Mouse (Mus musculus): Measurements from ENCODE around the gene Zfhx3. TPM values are rescaled to one million over a fixed set of nuclear protein-coding genes. Genes with fewer than 3 reads are reported as not detected.

The Zfhx3 gene
- polyA plus RNA-seq, 1 experiment from 2014 or later = 44.7 TPM

DNA sequence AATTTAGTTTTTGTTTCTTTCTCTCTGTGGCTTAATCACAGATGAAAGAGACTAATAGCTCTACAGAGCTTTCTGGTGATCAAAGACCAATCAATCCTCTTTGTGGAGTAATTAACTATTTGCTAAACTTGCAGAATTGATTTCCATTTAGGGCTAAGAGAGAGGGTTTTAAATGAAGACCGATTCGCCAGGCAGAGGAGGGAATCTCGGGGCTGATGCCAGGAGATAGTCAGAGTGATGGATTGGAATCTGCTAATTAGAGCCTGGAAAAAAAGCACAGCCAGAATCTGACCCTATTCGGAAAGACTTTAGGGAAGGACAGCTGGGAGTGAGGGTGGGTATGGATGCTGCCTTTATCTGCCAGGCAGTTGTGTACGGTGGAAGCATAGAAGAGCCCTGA is 490.9 kb downstream of the Zfhx3 start:
- WGBS = 24% methylated on average over 5 of the region's 5 CpGs
- Histone ChIP-seq H3K4me2 (ENCODE audit: low read length) (no peak overlapping the region), H3K4me3 (ENCODE audit: low read depth, low read length) (no peak overlapping the region), H3K9ac (ENCODE audit: low read depth, low read length) (no peak overlapping the region), H3K27ac (ENCODE audit: low read length) (no peak overlapping the region), H3K4me1 (ENCODE audit: control insufficient read depth, insufficient read depth, low read length) (0 out of 2 replicates have a peak, but pooled peaks cover 4% of the 10 kb centered on the region), H3K9me3 (replicated peaks; ENCODE audit: control insufficient read depth, low read length, poor library complexity, severe bottlenecking) (no peaks in the 10 kb centered on the region), H3K36me3 (ENCODE audit: control insufficient read depth, insufficient read depth, low read length) (no peaks in the 10 kb centered on the region), H3K27me3 (ENCODE audit: control insufficient read depth, insufficient read depth, low read depth, low read length) (no peaks in the 10 kb centered on the region)
- ATAC-seq = no peak

- no peak overlapping the region for H3K9ac ChIP-seq (ENCODE audit: low read depth, low read length)
- H3K4me3 ChIP-seq (ENCODE audit: low read depth, low read length) = no peak overlapping the region
- 87% methylated on average over 4 of the region's 4 CpGs for WGBS
- H3K36me3 ChIP-seq (ENCODE audit: control insufficient read depth, insufficient read depth, low read length) = no peaks in the 10 kb centered on the region
- H3K27me3 ChIP-seq (ENCODE audit: control insufficient read depth, insufficient read depth, low read depth, low read length) = no peaks in the 10 kb centered on the region
- no peak overlapping the region for H3K4me2 ChIP-seq (ENCODE audit: low read length)
- no peak overlapping the region for H3K27ac ChIP-seq (ENCODE audit: low read length)
- 0 out of 2 replicates have a peak, but pooled peaks cover 4% of the 10 kb centered on the region for H3K4me1 ChIP-seq (ENCODE audit: control insufficient read depth, insufficient read depth, low read length)
- ATAC-seq = no peak
- H3K9me3 ChIP-seq (replicated peaks; ENCODE audit: control insufficient read depth, low read length, poor library complexity, severe bottlenecking) = no peaks in the 10 kb centered on the region
Measured at GRCm38 (mm10) chr8:108434510-108434909, 492.1 kb downstream of the Zfhx3 start.

GRCm38 (mm10) chr8:108436336-108436735 is 493.9 kb downstream of the Zfhx3 start:
- H3K4me2 ChIP-seq (ENCODE audit: low read length) = no peak overlapping the region
- H3K27ac ChIP-seq (ENCODE audit: low read length) = no peak overlapping the region; the same call in 1 of the 2 replicates
- H3K36me3 ChIP-seq (ENCODE audit: control insufficient read depth, insufficient read depth, low read length) = no peaks in the 10 kb centered on the region
- H3K4me3 ChIP-seq (ENCODE audit: low read depth, low read length) = no peak overlapping the region
- WGBS = 34% methylated on average over 12 of the region's 12 CpGs
- H3K4me1 ChIP-seq (ENCODE audit: control insufficient read depth, insufficient read depth, low read length) = 0 out of 2 replicates have a peak, but pooled peaks cover 4% of the 10 kb centered on the region
- no peak overlapping the region for H3K9ac ChIP-seq (ENCODE audit: low read depth, low read length)
- ATAC-seq = no peak
- no peaks in the 10 kb centered on the region for H3K27me3 ChIP-seq (ENCODE audit: control insufficient read depth, insufficient read depth, low read depth, low read length)
- no peaks in the 10 kb centered on the region for H3K9me3 ChIP-seq (replicated peaks; ENCODE audit: control insufficient read depth, low read length, poor library complexity, severe bottlenecking)

- no peak for ATAC-seq
- H3K36me3 ChIP-seq (ENCODE audit: control insufficient read depth, insufficient read depth, low read length) = no peaks in the 10 kb centered on the region
- no peaks in the 10 kb centered on the region for H3K9me3 ChIP-seq (replicated peaks; ENCODE audit: control insufficient read depth, low read length, poor library complexity, severe bottlenecking)
- 62% methylated on average over 13 of the region's 13 CpGs for WGBS
- H3K27ac ChIP-seq (ENCODE audit: low read length) = no peak overlapping the region
- no peak overlapping the region for H3K4me3 ChIP-seq (ENCODE audit: low read depth, low read length)
- H3K9ac ChIP-seq (ENCODE audit: low read depth, low read length) = no peak overlapping the region
- H3K4me1 ChIP-seq (ENCODE audit: control insufficient read depth, insufficient read depth, low read length) = 0 out of 2 replicates have a peak, but pooled peaks cover 4% of the 10 kb centered on the region
- H3K27me3 ChIP-seq (ENCODE audit: control insufficient read depth, insufficient read depth, low read depth, low read length) = no peaks in the 10 kb centered on the region
- H3K4me2 ChIP-seq (ENCODE audit: low read length) = no peak overlapping the region
Measured at GRCm38 (mm10) chr8:108437316-108437830, 494.9 kb downstream of the Zfhx3 start.

DNA sequence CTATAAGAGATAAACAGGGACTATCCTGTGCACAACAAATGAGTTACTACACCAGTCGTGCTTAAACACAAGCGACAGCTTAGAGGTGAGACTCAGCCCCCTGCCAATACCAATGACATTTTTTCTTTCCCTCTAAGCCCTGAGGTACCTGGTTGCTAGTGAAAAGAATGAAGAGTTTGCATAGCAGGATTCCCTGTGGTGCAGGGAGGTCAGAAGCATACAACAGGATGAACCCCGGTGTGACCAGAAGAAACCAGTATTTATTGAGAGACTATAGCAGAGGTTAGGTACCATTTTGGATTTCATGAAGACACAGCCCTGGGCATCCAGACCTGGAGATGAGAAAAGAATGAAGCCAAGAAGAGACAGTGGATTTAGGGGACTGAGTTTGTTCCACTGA is 498.0 kb downstream of the Zfhx3 start:
- Histone ChIP-seq H3K4me1 (ENCODE audit: control insufficient read depth, insufficient read depth, low read length) (0 out of 2 replicates have a peak, but pooled peaks cover 4% of the 10 kb centered on the region), H3K36me3 (ENCODE audit: control insufficient read depth, insufficient read depth, low read length) (no peaks in the 10 kb centered on the region), H3K27ac (ENCODE audit: low read length) (no peak overlapping the region), H3K9me3 (replicated peaks; ENCODE audit: control insufficient read depth, low read length, poor library complexity, severe bottlenecking) (no peaks in the 10 kb centered on the region), H3K27me3 (ENCODE audit: control insufficient read depth, insufficient read depth, low read depth, low read length) (no peaks in the 10 kb centered on the region), H3K4me2 (ENCODE audit: low read length) (no peak overlapping the region), H3K9ac (ENCODE audit: low read depth, low read length) (no peak overlapping the region), H3K4me3 (ENCODE audit: low read depth, low read length) (no peak overlapping the region)
- WGBS = 70% methylated on average over 3 of the region's 3 CpGs
- ATAC-seq = no peak

- no peak overlapping the region for H3K9ac ChIP-seq (ENCODE audit: low read depth, low read length)
- no peak overlapping the region for H3K4me2 ChIP-seq (ENCODE audit: low read length)
- H3K36me3 ChIP-seq (ENCODE audit: control insufficient read depth, insufficient read depth, low read length) = no peaks in the 10 kb centered on the region
- 11% methylated on average over 8 of the region's 8 CpGs for WGBS
- no peak for ATAC-seq
- no peaks in the 10 kb centered on the region for H3K27me3 ChIP-seq (ENCODE audit: control insufficient read depth, insufficient read depth, low read depth, low read length)
- no peak overlapping the region for H3K27ac ChIP-seq (ENCODE audit: low read length)
- H3K4me1 ChIP-seq (ENCODE audit: control insufficient read depth, insufficient read depth, low read length) = peaks cover 12% of the 10 kb centered on the region
- no peaks in the 10 kb centered on the region for H3K9me3 ChIP-seq (replicated peaks; ENCODE audit: control insufficient read depth, low read length, poor library complexity, severe bottlenecking)
- no peak overlapping the region for H3K4me3 ChIP-seq (ENCODE audit: low read depth, low read length)
Measured at GRCm38 (mm10) chr8:108450847-108451246, 508.4 kb downstream of the Zfhx3 start.

DNA sequence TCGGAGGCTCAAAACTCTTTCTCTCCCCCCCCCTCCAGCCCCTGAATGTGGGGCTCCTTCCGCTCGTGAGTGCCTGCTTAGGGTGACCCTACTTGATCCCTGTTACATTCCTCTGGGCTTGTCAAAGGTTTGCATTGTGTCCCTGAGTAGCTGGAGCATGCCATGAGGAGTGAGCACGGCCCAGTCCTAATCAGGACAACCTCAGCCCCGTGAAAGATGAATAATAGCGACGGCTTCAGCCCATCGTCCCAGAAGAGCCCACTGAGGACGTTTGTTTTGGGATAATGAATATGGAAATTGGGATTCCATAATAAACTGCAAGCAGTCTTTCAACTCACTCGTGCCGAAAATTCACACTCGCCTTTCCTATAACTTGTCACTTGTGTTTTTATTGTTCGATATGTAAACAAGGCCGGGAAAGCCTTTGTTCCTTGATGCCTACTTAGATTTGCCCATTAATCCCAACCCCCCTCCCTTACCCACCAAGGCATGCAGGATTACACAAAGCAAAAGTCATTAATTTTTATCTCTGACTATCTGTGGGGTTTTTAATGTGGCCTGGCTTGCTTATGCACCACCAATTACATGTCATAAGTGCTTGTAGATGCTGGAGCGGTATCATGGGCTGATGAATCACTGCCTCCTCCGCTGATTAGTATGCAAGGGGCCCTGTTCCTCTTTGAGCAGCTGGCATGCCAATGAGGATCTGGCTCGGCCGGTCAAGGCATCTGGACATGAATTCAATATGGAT is 512.3 kb downstream of the Zfhx3 start:
- 12% methylated on average over 18 of the region's 18 CpGs for WGBS
- peak; percentile 73; the same call in 1 of the 2 replicates for ATAC-seq
- H3K27ac ChIP-seq (ENCODE audit: low read length) = peak overlapping the region; percentile 37; the same call in 1 of the 2 replicates
- H3K27me3 ChIP-seq (ENCODE audit: control insufficient read depth, insufficient read depth, low read depth, low read length) = no peaks in the 10 kb centered on the region
- H3K36me3 ChIP-seq (ENCODE audit: control insufficient read depth, insufficient read depth, low read length) = no peaks in the 10 kb centered on the region
- H3K4me3 ChIP-seq (ENCODE audit: low read depth, low read length) = no peak overlapping the region
- 0 out of 2 replicates have a peak overlapping the region, but pooled peaks have one; percentile 3 for H3K4me2 ChIP-seq (ENCODE audit: low read length)
- H3K9me3 ChIP-seq (replicated peaks; ENCODE audit: control insufficient read depth, low read length, poor library complexity, severe bottlenecking) = peaks cover 13% of the 10 kb centered on the region
- no peak overlapping the region for H3K9ac ChIP-seq (ENCODE audit: low read depth, low read length)
- H3K4me1 ChIP-seq (ENCODE audit: control insufficient read depth, insufficient read depth, low read length) = peaks cover 12% of the 10 kb centered on the region

- Histone ChIP-seq H3K4me1 (ENCODE audit: control insufficient read depth, insufficient read depth, low read length) (peaks cover 22% of the 10 kb centered on the region), H3K36me3 (ENCODE audit: control insufficient read depth, insufficient read depth, low read length) (no peaks in the 10 kb centered on the region), H3K4me2 (ENCODE audit: low read length) (no peak overlapping the region), H3K9ac (ENCODE audit: low read depth, low read length) (no peak overlapping the region), H3K9me3 (replicated peaks; ENCODE audit: control insufficient read depth, low read length, poor library complexity, severe bottlenecking) (no peaks in the 10 kb centered on the region), H3K27ac (ENCODE audit: low read length) (peak overlapping the region; percentile 77), H3K4me3 (ENCODE audit: low read depth, low read length) (no peak overlapping the region), H3K27me3 (ENCODE audit: control insufficient read depth, insufficient read depth, low read depth, low read length) (no peaks in the 10 kb centered on the region)
- peak; percentile 91 for ATAC-seq
- 37% methylated on average over 6 of the region's 6 CpGs for WGBS
Measured at GRCm38 (mm10) chr8:108466653-108467052, 524.2 kb downstream of the Zfhx3 start.

All from midbrain, embryonic 16.5 days (tissue).